Mouse (Mus musculus): ENCODE results near the gene Cd86. TPM values are rescaled to one million over a fixed set of nuclear protein-coding genes. Genes with fewer than 3 reads are reported as not detected.

Cd86 gene
- polyA plus RNA-seq, 1 experiment from 2014 or later = 2.0 TPM

DNA sequence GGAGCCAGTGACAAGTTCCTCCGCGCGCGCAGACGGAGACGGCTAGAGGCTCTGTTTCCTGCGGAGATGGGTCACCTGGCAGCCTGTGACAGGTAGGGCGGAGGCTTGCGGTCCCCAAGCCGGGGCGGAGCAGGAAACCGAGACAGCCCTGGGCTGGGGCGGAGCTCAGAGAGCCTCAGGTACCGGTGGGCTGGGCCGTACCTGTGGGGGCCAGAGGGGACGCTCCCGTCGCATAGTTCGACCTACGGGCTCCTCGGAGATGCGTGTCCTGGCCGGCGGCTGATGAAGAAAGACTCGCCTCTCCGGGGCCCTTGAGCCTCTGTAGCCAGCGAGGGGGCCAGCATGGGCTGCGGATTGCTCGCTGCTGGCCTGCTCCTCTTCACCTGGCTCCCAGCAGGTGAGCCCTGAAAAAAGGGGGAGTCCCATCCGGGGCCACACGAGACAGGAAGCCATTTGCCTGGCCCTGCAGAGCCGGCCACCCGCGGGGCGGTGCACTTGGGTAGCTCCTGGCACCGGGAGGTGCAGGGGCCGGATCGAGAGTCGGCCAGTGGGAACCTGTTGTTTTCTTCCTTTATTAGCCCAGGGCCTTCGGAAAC, 28.0 kb upstream of the Cd86 start, which contains the start of gene Ildr1:
Gene Ildr1 (plus strand): TSS at position 161 of the 596 bp plus-strand sequence.
- peak; percentile 93 for ATAC-seq (replicated peaks; ENCODE audit: low FRiP score, low TSS enrichment, low read depth)
- Histone ChIP-seq H3K4me1 (replicated peaks; ENCODE audit: control insufficient read depth, insufficient read depth, low read length) (no peaks in the 10 kb centered on the region), H3K9me3 (ENCODE audit: control insufficient read depth, low read length) (no peaks in the 10 kb centered on the region), H3K36me3 (ENCODE audit: control insufficient read depth, insufficient read depth, low read length) (no peaks in the 10 kb centered on the region), H3K4me3 (ENCODE audit: low read depth, low read length) (peak within 1 kb of the TSS; percentile 39), H3K9ac (ENCODE audit: low read length) (peak within 1 kb of the TSS; percentile 37), H3K27ac (ENCODE audit: low read depth) (no peak within 1 kb of the TSS), H3K27me3 (replicated peaks; ENCODE audit: control insufficient read depth, insufficient read depth, low read length) (peaks cover 18% of the 10 kb centered on the region), H3K4me2 (ENCODE audit: low read length) (peak within 1 kb of the TSS; percentile 50)
- WGBS = 3% methylated on average over 35 of the region's 40 CpGs
- DNase-seq (ENCODE audit: low spot score) = peak; percentile 74

DNA sequence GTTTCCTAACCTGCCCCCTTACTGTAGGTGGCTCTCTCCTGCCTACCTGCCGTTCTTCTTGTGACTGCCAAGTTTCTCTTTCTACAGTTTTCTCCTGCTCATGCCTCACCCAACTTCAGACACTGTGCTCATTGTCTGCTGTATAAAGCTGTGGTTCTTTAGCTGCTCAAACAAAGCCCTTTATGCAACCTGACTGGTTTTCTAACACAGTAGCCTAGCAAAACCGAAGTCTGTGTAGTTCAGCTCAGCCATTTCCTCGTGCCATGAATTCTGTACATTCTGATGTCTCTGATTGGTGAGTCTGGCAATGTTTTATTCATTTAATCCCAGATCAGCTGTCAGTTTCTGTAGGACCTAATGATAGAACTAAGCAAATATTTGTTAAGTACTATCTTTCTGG, 25.6 kb upstream of the Cd86 start:
- no peaks in the 10 kb centered on the region for H3K4me1 ChIP-seq (replicated peaks; ENCODE audit: control insufficient read depth, insufficient read depth, low read length)
- no peak overlapping the region for H3K9ac ChIP-seq (ENCODE audit: low read length)
- DNase-seq (ENCODE audit: low spot score) = no peak
- no peak overlapping the region for H3K27ac ChIP-seq (ENCODE audit: low read depth)
- peaks cover 18% of the 10 kb centered on the region for H3K27me3 ChIP-seq (replicated peaks; ENCODE audit: control insufficient read depth, insufficient read depth, low read length)
- ATAC-seq (replicated peaks; ENCODE audit: low FRiP score, low TSS enrichment, low read depth) = no peak
- no peaks in the 10 kb centered on the region for H3K36me3 ChIP-seq (ENCODE audit: control insufficient read depth, insufficient read depth, low read length)
- WGBS = 64% methylated on average over 3 of the region's 3 CpGs
- H3K4me3 ChIP-seq (ENCODE audit: low read depth, low read length) = no peak overlapping the region
- no peaks in the 10 kb centered on the region for H3K9me3 ChIP-seq (ENCODE audit: control insufficient read depth, low read length)
- H3K4me2 ChIP-seq (ENCODE audit: low read length) = no peak overlapping the region

DNA sequence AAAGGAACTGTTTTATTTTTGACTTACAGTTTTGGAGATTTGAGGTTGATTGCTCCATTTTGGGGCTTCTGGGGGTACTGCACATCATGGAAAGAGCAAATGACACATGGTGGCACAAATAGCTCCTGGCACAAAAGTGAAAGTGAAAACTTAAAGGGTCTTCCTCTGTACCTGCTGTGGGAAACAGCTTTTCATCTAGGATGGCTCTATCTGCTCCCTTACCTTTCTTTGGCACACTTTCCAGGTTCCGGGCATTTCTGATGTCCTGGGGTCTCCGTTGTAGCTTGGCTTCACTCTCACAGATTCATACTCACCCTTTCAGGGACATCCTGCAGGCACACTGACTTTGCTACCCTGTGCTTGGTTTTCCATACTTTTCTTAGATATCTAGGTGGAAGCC, 22.2 kb upstream of the Cd86 start:
- no peak for DNase-seq (ENCODE audit: low spot score)
- WGBS = 91% methylated on average over 2 of the region's 2 CpGs
- H3K4me1 ChIP-seq (replicated peaks; ENCODE audit: control insufficient read depth, insufficient read depth, low read length) = no peaks in the 10 kb centered on the region
- H3K9me3 ChIP-seq (ENCODE audit: control insufficient read depth, low read length) = no peaks in the 10 kb centered on the region
- H3K9ac ChIP-seq (ENCODE audit: low read length) = no peak overlapping the region
- H3K36me3 ChIP-seq (ENCODE audit: control insufficient read depth, insufficient read depth, low read length) = no peaks in the 10 kb centered on the region
- peaks cover 3% of the 10 kb centered on the region; the same call in 1 of the 2 replicates for H3K27me3 ChIP-seq (replicated peaks; ENCODE audit: control insufficient read depth, insufficient read depth, low read length)
- no peak overlapping the region for H3K27ac ChIP-seq (ENCODE audit: low read depth)
- ATAC-seq (replicated peaks; ENCODE audit: low FRiP score, low TSS enrichment, low read depth) = no peak
- no peak overlapping the region for H3K4me3 ChIP-seq (ENCODE audit: low read depth, low read length)
- no peak overlapping the region for H3K4me2 ChIP-seq (ENCODE audit: low read length)

DNA sequence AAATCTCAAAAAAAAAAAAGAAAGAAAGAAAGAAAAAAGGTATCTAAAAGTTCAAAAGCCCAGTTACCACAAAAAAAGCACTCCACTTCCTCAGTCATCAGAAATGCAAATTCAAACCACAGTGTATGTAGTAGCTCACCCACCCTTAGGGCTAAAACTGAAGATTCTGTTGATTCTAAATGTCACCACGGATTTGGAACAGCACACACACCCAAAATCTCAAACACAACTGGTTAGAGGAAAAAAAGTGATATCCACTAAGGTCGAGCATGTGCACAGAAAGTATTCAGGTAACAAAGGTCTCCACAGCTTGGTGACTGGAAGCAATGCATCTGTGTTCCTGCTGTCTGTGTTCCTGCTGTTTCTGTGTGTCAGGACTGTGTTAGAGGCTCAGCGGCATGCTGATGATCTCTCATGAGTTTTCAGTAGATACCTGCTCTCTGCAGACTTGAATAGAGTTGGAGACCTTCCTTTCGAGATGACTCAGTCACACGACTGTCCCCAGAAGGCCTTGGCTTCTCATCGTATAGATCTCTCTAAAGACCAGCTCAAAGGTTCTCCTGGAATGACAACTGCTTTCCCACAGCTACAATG, 18.5 kb upstream of the Cd86 start:
- Histone ChIP-seq H3K27ac (ENCODE audit: low read depth) (no peak overlapping the region), H3K4me3 (ENCODE audit: low read depth, low read length) (no peak overlapping the region), H3K36me3 (ENCODE audit: control insufficient read depth, insufficient read depth, low read length) (no peaks in the 10 kb centered on the region), H3K9me3 (ENCODE audit: control insufficient read depth, low read length) (no peaks in the 10 kb centered on the region), H3K4me2 (ENCODE audit: low read length) (no peak overlapping the region), H3K4me1 (replicated peaks; ENCODE audit: control insufficient read depth, insufficient read depth, low read length) (no peaks in the 10 kb centered on the region), H3K27me3 (replicated peaks; ENCODE audit: control insufficient read depth, insufficient read depth, low read length) (no peaks in the 10 kb centered on the region), H3K9ac (ENCODE audit: low read length) (no peak overlapping the region)
- ATAC-seq (replicated peaks; ENCODE audit: low FRiP score, low TSS enrichment, low read depth) = no peak
- DNase-seq (ENCODE audit: low spot score) = no peak
- 79% methylated on average over 6 of the region's 6 CpGs for WGBS

DNA sequence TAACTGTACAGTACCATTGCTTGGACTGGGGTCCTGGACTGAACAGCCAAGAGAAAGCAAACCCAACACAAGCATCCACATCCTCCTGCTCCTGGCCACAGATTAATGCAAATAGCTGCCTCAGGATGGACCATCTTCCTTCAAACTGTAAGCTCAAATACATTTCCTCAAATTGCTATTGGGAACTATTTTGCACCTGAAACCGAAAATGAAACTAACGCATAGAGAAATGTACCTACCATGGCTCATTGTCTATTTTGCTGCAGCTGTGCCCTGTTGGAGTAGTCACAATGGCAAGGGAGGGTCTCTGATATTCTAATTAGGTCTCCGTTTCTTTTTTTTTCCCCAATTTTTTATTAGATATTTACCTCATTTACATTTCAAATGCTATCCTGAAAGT, 15.9 kb upstream of the Cd86 start:
- ATAC-seq (replicated peaks; ENCODE audit: low FRiP score, low TSS enrichment, low read depth) (no peak), DNase-seq (ENCODE audit: low spot score) (no peak)
- Histone ChIP-seq H3K4me2 (ENCODE audit: low read length) (no peak overlapping the region), H3K27ac (ENCODE audit: low read depth) (no peak overlapping the region), H3K4me3 (ENCODE audit: low read depth, low read length) (no peak overlapping the region), H3K9me3 (ENCODE audit: control insufficient read depth, low read length) (no peaks in the 10 kb centered on the region), H3K27me3 (replicated peaks; ENCODE audit: control insufficient read depth, insufficient read depth, low read length) (no peaks in the 10 kb centered on the region), H3K36me3 (ENCODE audit: control insufficient read depth, insufficient read depth, low read length) (no peaks in the 10 kb centered on the region), H3K4me1 (replicated peaks; ENCODE audit: control insufficient read depth, insufficient read depth, low read length) (no peaks in the 10 kb centered on the region), H3K9ac (ENCODE audit: low read length) (no peak overlapping the region)
- WGBS = 92% methylated on average over 3 of the region's 3 CpGs

DNA sequence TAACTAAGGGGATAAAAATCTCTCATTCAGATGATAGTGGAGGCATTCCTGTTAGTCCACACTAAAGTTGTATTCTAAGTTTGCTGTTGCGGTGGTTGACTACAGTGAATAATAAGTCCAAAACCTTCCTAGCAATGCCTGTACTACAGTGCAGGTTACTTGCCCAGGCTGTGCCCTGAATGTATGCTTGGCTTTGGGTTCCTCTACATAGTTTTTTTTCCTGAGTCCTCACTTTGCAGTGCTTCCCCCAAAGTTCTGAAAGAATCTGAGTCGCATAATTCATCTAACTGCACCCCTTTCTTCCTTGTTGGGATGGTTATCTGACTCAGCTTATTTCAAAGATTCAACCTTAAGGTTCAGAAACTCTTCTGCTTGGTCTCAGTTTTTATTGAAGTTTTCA, 10.0 kb upstream of the Cd86 start:
- no peaks in the 10 kb centered on the region for H3K36me3 ChIP-seq (ENCODE audit: control insufficient read depth, insufficient read depth, low read length)
- no peak overlapping the region for H3K9ac ChIP-seq (ENCODE audit: low read length)
- no peak overlapping the region for H3K27ac ChIP-seq (ENCODE audit: low read depth)
- H3K4me3 ChIP-seq (ENCODE audit: low read depth, low read length) = no peak overlapping the region
- H3K27me3 ChIP-seq (replicated peaks; ENCODE audit: control insufficient read depth, insufficient read depth, low read length) = no peaks in the 10 kb centered on the region
- H3K4me2 ChIP-seq (ENCODE audit: low read length) = no peak overlapping the region
- ATAC-seq (replicated peaks; ENCODE audit: low FRiP score, low TSS enrichment, low read depth) (no peak), DNase-seq (ENCODE audit: low spot score) (no peak)
- 89% methylated on average over 2 of the region's 2 CpGs for WGBS
- no peaks in the 10 kb centered on the region for H3K4me1 ChIP-seq (replicated peaks; ENCODE audit: control insufficient read depth, insufficient read depth, low read length)
- H3K9me3 ChIP-seq (ENCODE audit: control insufficient read depth, low read length) = no peaks in the 10 kb centered on the region

DNA sequence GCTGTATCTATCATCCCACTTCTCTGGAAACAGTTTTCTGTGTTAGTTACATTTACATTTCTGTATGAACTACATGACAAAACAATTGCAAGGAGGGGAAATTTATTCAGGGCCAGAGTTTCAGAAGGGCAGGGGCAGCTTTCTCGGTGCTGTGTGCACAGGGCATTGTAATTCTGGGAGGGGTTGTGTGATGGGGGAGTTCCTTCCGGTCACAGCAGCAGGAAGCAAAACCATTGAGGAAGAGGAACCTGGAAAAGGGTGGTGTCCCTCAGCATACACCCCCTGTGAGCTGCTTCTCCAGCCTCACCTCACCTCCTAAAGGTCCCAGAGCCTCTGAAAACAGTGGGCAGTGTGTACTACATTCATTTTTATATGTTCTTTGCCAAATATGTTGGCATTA, 9.4 kb upstream of the Cd86 start:
- Histone ChIP-seq H3K27me3 (replicated peaks; ENCODE audit: control insufficient read depth, insufficient read depth, low read length) (no peaks in the 10 kb centered on the region), H3K36me3 (ENCODE audit: control insufficient read depth, insufficient read depth, low read length) (no peaks in the 10 kb centered on the region), H3K9ac (ENCODE audit: low read length) (no peak overlapping the region), H3K9me3 (ENCODE audit: control insufficient read depth, low read length) (no peaks in the 10 kb centered on the region), H3K4me2 (ENCODE audit: low read length) (no peak overlapping the region), H3K4me1 (replicated peaks; ENCODE audit: control insufficient read depth, insufficient read depth, low read length) (no peaks in the 10 kb centered on the region), H3K4me3 (ENCODE audit: low read depth, low read length) (no peak overlapping the region), H3K27ac (ENCODE audit: low read depth) (no peak overlapping the region)
- 35% methylated on average over 2 of the region's 2 CpGs for WGBS
- DNase-seq (ENCODE audit: low spot score) (no peak), ATAC-seq (replicated peaks; ENCODE audit: low FRiP score, low TSS enrichment, low read depth) (no peak)

DNA sequence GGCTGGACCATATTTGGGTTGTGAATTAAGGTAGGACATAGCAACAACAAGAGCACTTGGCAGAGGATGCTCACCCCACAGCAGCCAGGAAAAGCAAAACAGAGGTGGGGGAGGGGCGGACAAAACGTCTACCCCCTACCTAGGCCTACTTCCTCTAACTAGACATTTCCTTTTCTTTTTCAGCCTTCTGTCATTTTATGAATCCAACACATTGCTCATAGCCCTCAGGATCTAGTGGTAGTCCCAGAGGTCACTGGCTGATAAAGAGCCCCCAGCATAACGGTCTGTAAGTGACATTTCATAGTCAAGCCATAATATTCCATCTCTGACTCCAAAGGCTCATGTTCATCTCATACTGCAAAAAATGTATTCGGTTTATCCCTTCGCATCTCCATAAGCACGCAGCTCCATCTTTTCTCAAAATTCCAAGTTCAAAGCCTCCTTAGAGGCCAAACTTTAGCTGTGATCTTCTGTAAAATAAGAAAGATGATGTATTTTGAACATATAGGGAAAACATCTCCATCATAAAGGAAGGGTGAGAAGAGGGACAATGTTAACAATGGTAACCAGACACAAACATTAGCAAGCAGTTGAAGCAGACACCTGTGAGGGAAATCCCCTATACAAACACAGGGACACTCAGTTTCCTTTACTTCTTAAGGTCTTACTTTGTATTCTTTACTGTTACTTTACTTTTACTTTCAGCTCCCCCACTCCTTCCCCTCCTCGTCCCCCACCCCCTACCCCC, 8.8 kb upstream of the Cd86 start:
- Histone ChIP-seq H3K4me3 (ENCODE audit: low read depth, low read length) (no peak overlapping the region), H3K9me3 (ENCODE audit: control insufficient read depth, low read length) (no peaks in the 10 kb centered on the region), H3K36me3 (ENCODE audit: control insufficient read depth, insufficient read depth, low read length) (no peaks in the 10 kb centered on the region), H3K9ac (ENCODE audit: low read length) (no peak overlapping the region), H3K27ac (ENCODE audit: low read depth) (no peak overlapping the region), H3K4me2 (ENCODE audit: low read length) (no peak overlapping the region), H3K4me1 (replicated peaks; ENCODE audit: control insufficient read depth, insufficient read depth, low read length) (no peaks in the 10 kb centered on the region), H3K27me3 (replicated peaks; ENCODE audit: control insufficient read depth, insufficient read depth, low read length) (no peaks in the 10 kb centered on the region)
- 74% methylated on average over 7 of the region's 7 CpGs for WGBS
- no peak for ATAC-seq (replicated peaks; ENCODE audit: low FRiP score, low TSS enrichment, low read depth)
- no peak for DNase-seq (ENCODE audit: low spot score)

Measured in intestine, embryonic 14.5 days (tissue).